Mouse (Mus musculus): ENCODE data around the gene Fabp3.
A peak's percentile ranks its signal among the peaks of the same experiment; 100 is the strongest.

Gene Fabp3

DNA sequence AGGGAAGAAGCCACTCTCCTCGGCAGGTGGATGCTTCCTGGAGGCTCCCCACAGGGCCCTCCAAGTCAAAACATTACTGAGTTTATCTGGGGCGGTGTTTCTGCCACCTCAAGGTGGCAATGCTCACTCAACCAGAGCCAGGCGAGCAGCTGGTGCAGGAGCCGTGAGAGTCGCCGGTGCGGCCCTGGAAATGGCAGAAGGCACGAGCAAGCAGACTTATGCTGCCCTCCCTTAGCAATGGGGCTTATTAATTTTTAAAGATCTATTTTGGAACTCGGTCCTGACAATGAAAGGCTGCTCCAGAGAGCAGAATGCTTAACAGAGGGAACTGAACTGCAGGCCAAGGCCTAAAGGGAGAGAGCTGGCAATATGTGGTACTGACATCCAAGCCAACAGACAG is 19.0 kb downstream of the Fabp3 start:
- DNase-seq (ENCODE audit: low read depth) = no peak

DNA sequence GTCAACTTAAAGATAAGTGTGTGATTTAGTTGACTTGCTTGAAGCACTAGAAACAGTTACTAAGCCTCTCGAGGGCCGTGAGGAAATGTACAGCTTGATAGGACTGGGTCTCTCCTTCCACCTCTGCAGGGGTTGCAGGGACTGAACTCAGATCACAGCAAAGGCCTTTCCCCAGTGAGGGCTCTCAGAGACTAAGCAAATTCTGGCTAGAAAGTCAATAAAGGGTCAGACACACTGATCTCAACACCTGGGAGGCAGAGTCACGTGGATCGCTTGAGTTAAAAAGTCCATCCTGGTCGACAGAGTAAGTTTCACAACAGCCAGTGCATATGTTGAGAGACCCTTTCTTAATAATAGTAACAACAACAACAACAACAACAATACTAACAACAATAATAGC is 27.5 kb downstream of the Fabp3 start:
- DNase-seq (ENCODE audit: low read depth) = no peak

DNA sequence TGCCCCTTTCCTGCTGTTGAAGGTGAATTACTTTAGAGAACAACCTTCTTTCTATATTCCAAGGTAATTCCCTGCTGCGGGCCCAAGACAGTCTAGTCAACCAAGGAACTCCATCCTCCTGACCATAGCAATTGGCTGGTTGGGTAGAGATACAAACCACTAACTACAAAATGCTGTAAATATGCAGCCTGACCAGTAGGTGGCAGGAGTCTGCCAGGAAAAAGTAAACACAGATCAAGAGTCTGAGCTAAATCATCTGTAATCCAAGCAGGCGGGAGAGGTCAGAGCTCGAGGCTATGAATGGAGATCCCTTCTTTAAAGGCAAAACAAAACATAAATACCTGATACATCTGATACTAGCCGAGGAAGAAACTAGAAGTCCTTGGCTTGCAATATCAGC is 33.3 kb downstream of the Fabp3 start:
- DNase-seq (ENCODE audit: low read depth) = peak; percentile 46

DNA sequence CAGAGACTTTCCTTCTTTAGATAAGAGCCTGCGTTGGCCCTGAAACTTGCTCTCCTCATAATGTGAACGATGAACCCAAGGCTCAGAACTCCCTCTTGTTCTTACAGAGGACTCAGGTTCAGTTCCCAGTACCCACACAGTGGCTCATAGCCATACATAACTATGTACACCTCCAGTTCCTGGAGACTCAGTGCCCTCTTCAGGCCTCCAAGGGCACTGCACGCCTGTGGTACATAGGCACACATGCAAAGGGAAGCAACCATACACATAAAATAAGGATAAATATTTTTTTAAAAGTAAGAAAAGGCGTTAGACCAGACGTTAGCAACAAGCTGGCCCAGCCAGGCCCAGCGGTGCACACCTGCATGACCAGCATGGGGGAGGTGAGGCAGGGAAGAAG is 41.3 kb downstream of the Fabp3 start:
- DNase-seq (ENCODE audit: low read depth) = no peak

DNA sequence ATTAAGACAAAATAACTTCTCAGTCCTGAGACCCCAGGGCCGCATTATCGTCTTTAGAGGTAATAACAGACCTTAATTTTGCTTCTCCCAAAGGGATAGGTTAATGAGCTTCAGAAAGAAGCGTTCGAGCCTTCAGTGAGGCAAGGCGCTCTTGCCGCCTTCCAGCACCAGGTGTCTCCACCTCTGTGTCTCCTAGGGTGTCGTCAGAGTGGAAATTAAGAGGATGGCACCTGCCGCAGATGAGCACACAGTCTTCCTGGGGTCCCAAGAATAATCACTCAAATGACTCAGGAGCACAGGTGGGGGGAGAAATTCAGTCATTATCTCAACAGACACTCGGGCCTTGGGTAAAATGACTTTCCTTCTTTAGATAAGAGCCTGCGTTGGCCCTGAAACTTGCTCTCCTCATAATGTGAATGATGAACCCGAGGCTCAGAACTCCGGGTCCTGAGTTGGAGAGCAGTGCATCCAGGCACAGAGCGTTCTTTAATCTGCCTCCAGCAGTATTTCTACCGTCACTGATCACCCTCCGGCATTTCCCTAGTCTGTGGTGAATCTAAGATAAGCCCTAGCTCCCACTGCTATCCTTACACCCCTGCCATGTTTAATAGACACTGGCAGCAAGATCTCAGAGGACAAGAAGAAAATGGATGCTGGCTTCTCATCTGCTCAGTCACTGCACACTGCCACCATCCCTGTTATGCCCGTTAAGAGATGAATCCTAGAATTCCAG is 42.5 kb downstream of the Fabp3 start:
- no peak for DNase-seq (ENCODE audit: low read depth)

DNA sequence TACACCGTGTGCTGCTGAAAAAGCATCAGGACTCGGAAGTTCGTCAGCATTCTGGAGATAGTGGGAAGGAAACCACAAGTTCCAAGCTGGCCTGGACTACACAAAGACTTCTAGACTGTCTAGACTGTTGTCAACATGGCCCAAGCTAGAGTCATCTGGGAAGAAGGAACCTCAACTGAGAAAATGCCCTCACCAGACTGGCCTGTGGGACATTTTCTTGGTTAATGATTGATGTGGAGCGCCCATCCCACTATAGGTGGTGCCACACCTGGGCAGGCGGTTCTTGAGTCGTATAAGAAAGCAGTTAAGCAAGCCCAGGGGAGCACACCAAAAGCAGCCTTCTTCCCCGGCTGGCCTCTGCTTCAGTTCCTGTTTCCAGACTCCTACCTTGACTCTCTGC is 44.2 kb downstream of the Fabp3 start:
- DNase-seq (ENCODE audit: low read depth) = no peak

DNA sequence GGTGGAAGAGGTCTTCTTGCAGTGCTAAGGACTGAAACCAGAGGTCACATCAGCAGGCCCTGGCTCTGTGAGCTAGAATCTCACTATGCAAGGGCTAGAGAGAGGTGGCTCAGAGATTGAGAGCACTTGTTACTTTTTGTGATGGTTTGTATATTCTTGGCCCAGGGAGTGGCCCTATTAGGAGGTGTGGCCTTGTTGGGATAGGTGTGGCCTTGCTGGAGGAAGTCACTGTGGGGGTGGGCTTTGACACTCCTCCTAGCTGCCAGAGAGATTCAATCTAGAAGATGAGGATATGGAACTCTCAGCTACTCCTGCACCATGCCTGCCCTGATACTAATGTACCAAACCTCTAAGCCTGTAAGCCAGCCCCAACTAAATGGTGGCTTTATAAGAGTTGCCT is 49.6 kb downstream of the Fabp3 start:
- DNase-seq (ENCODE audit: low read depth) = no peak

DNA sequence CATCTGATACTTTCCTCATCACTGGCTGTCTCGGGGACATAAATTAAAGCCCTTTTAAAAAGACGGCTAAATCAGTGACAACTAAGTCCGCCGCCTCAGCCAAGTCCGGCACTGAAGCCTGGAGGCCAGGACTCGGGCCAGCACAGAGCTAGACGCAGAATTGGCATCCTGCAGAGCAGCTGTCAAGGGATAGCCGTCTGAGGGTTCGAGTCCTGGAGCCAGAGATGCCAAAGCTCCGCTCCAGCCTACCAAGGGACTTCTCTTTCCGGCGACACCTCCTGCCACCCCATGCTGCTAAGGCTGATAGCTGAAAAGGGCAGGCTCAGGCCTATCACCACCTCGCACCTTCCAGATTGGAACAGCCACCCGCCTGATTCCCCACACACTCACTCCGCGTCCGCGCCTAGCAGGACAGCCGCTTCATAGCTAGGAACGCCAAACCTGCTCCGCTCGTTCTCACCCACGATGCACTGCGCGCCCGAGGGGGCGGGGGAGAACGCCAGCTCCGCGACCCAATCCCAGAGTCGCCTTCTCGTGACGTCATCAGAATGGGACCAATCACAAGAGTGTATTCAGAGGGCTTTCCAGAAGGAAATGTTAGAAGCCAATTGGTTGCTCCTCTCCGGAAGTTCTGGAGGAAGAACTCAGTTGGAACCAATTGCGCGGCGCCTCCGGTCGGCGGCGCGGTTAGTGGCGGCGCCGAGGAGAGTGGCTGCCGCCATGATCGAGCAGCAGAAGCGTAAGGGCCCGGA is 51.3 kb downstream of the Fabp3 start, which contains the start of the genes Zcchc17 and Snrnp40:
Zcchc17 (minus strand) TSS at position 458 of the 752 bp plus-strand sequence.
Snrnp40 (plus strand) TSS at position 647 of the 752 bp plus-strand sequence.
- peak; percentile 100 for DNase-seq (ENCODE audit: low read depth)

DNA sequence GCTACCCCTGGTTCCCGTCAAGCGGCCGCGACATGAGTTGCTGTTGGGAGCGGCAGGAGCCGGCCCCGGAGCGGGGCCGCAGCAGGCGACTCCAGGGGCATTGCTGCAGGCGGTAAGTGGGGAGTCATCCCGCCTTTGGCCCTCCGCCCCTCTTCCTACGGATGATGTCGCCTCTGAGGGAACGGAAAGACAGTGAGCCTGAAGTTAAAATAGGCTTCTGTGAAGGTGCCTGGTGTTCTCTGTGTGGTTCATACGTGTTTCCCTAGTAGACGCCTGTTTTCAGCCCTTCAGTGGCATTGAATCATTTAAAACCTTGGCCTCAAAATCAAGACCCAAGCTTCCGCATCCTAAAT is 51.8 kb downstream of the Fabp3 start:
- no peak for DNase-seq (ENCODE audit: low read depth)
